In genomic region chr10:52545566-52545965, GRCm38 (mm10) we compare ENCODE assay signal across 28 mouse cellular contexts.
"Had no signal": no experiment of that assay in that cellular context is flagged by ENCODE, and none has a peak within 500 bp of the region (broad histone marks: within the 10 kb centered on the region; RNA-seq: fewer than 3 reads in every experiment).

No protein-coding gene starts in this region.

- H3K4me2 ChIP-seq: heart, embryonic 12.5 days; hindbrain, embryonic 12.5 days; hindbrain, embryonic 14.5 days; intestine, embryonic 15.5 days; kidney, embryonic 15.5 days; limb, embryonic 12.5 days; liver, embryonic 11.5 days; liver, embryonic 13.5 days had no signal

- H3K4me3 ChIP-seq: heart, adult 2 months; heart, embryonic 10.5 days; heart, embryonic 12.5 days; hindbrain, embryonic 10.5 days; hindbrain, embryonic 12.5 days; intestine, embryonic 15.5 days; kidney, embryonic 15.5 days; left cerebral cortex, adult 2 months; limb, embryonic 10.5 days; limb, embryonic 12.5 days; liver, embryonic 13.5 days had no signal

- H3K27me3 ChIP-seq: heart, embryonic 12.5 days; hindbrain, embryonic 12.5 days; intestine, embryonic 15.5 days; kidney, embryonic 15.5 days; limb, embryonic 12.5 days; liver, embryonic 13.5 days had no signal

- DNase-seq: gastrocnemius, postnatal 14 days; gastrocnemius, postnatal 36 days; heart, adult 11 months; heart, adult 2 months; heart, postnatal 10 days; heart, postnatal 4 days; kidney, adult 18-20 months; kidney, adult 8-10 months; kidney, postnatal 14 days; kidney, postnatal 36 days; layer of hippocampus, adult 9-11 months; liver; liver, embryonic 13.5 days had no signal

- H3K4me1 ChIP-seq: heart, embryonic 10.5 days; heart, embryonic 12.5 days; hindbrain, embryonic 10.5 days; hindbrain, embryonic 12.5 days; intestine, embryonic 15.5 days; kidney, embryonic 15.5 days; limb, embryonic 10.5 days; limb, embryonic 12.5 days; liver, embryonic 13.5 days had no signal

- H3K27ac ChIP-seq: heart, adult 2 months; heart, embryonic 10.5 days; hindbrain, embryonic 10.5 days; hindbrain, embryonic 12.5 days; hindbrain, embryonic 14.5 days; intestine, embryonic 15.5 days; kidney, embryonic 15.5 days; kidney, postnatal 0 days; left cerebral cortex, adult 2 months; limb, embryonic 10.5 days; limb, embryonic 12.5 days; liver, embryonic 13.5 days had no signal

- H3K36me3 ChIP-seq: heart, embryonic 10.5 days; heart, embryonic 12.5 days; hindbrain, embryonic 10.5 days; hindbrain, embryonic 12.5 days; intestine, embryonic 15.5 days; kidney, embryonic 15.5 days; limb, embryonic 10.5 days; limb, embryonic 12.5 days; liver, embryonic 13.5 days had no signal

- ATAC-seq: hindbrain, embryonic 16.5 days; inflammation-experienced regulatory T-cells, adult 6 months; intestine, embryonic 15.5 days; intestine, postnatal 0 days had no signal

- H3K9ac ChIP-seq: heart, embryonic 12.5 days; hindbrain, embryonic 12.5 days; hindbrain, embryonic 14.5 days; intestine, embryonic 15.5 days; kidney, embryonic 15.5 days; limb, embryonic 12.5 days; liver, embryonic 13.5 days had no signal

- H3K9me3 ChIP-seq: hindbrain, embryonic 12.5 days; intestine, embryonic 15.5 days; kidney, embryonic 15.5 days; limb, embryonic 10.5 days; limb, embryonic 12.5 days; liver, embryonic 13.5 days had no signal
